Mouse (Mus musculus): Measurements from ENCODE around the gene Gm8890. TPM values are rescaled to one million over a fixed set of nuclear protein-coding genes. Genes with fewer than 3 reads are reported as not detected.
"Not testable (repeated sequence)": the region's sequence is repeated elsewhere in the genome, so short reads cannot be mapped to it uniquely, and the experiment has no call there.

Gene Gm8890
- not detected in 2 replicates for total RNA-seq (2012; rRNA removed)

DNA sequence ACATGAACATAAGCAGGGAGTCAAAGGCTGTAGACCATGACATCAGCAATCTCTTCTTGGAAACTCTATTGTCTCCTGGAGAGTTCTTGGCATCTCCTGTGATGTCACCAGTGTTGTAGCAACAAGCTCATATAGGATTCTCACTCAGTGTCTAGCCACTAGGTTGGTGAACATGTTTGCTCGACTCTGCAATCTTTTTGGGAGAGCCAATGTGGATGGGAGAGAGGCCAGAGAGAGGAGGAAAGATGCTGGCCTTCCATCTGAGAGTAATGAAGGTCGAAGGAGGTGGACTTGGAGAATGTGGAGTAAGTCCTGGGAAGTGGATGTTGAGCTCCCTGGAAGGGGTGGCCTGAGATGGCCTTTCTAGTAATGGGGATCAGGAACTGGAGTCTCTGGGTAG lies at the start of gene Gm8890:
TSS of gene Gm8890 (plus strand) at position 301 of the 400 bp plus-strand sequence.
- H3K4me3 ChIP-seq (ENCODE audit: insufficient read depth in 1 of 2, low read depth in 1 of 2, low read length in 2 of 2, poor library complexity in 1 of 2, severe bottlenecking in 1 of 2); DNase-seq (ENCODE audit: low read depth, low spot score); H3K27ac ChIP-seq (ENCODE audit: insufficient read depth, low read depth, low read length, poor library complexity, severe bottlenecking); in situ Hi-C loops (cut with MboI; ENCODE audit: low sequenced_read_pairs in 2 of 2, unreplicated experiment in 2 of 2); H3K4me1 ChIP-seq (ENCODE audit: control insufficient read depth in 2 of 2, insufficient read depth in 2 of 2, low read length in 2 of 2, poor library complexity in 1 of 2); H3K9me3 ChIP-seq (ENCODE audit: control insufficient read depth, insufficient read depth, low read depth, low read length); H3K36me3 ChIP-seq (ENCODE audit: control insufficient read depth, insufficient read depth, low read length, poor library complexity, severe bottlenecking); H3K9ac ChIP-seq (ENCODE audit: insufficient read depth, low read depth, low read length, poor library complexity, severe bottlenecking): not testable (repeated sequence)

DNA sequence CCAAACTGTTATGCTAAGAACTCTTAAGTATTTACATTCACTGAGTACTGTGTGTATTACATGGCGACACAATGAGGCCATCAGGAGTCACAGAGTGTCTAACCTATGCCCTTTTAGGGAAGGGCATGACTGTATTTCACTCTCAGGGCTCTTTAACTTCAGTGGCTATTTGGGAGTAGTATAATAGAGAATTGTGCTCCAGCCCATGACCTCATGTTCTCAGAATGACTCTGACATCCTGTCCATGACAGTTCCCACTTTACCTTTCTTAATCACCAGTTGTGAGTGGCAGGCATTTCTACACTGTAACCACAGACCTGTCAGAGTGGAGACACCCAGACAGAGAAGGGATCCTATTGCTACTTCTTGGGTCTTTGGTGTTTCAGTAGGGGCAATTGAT lies 388 bp downstream of the Gm8890 start:
- in situ Hi-C loops (cut with MboI; ENCODE audit: low sequenced_read_pairs in 2 of 2, unreplicated experiment in 2 of 2); H3K27ac ChIP-seq (ENCODE audit: insufficient read depth, low read depth, low read length, poor library complexity, severe bottlenecking): not testable (repeated sequence)

More for the DNA sequence above, 388 bp downstream of the Gm8890 start:
- H3K9me3 ChIP-seq (ENCODE audit: control insufficient read depth, insufficient read depth, low read depth, low read length); H3K9ac ChIP-seq (ENCODE audit: insufficient read depth, low read depth, low read length, poor library complexity, severe bottlenecking); H3K4me3 ChIP-seq (ENCODE audit: insufficient read depth in 1 of 2, low read depth in 1 of 2, low read length in 2 of 2, poor library complexity in 1 of 2, severe bottlenecking in 1 of 2); H3K4me1 ChIP-seq (ENCODE audit: control insufficient read depth in 2 of 2, insufficient read depth in 2 of 2, low read length in 2 of 2, poor library complexity in 1 of 2); H3K36me3 ChIP-seq (ENCODE audit: control insufficient read depth, insufficient read depth, low read length, poor library complexity, severe bottlenecking); DNase-seq (ENCODE audit: low read depth, low spot score): not testable (repeated sequence)

Other genes with a start within 250 kb of the Gm8890 start
- not detected in 2 replicates for gene Gm8879, start 128.4 kb upstream of the Gm8890 start, total RNA-seq (2012; rRNA removed)
- gene Gm5861, start 73.0 kb upstream of the Gm8890 start, total RNA-seq (2012; rRNA removed), result not detected in 2 replicates
- gene Speer1, start 85.5 kb downstream of the Gm8890 start, total RNA-seq (2012; rRNA removed), result not detected in 2 replicates
- gene Gm8897, start 160.4 kb downstream of the Gm8890 start, total RNA-seq (2012; rRNA removed), result not detected in 2 replicates
- not detected in 2 replicates for gene Gm8906, start 246.7 kb downstream of the Gm8890 start, total RNA-seq (2012; rRNA removed)

Measured in ES-E14 (cell line).